Mouse (Mus musculus): ENCODE results near the gene Sbf1. TPM values are rescaled to one million over a fixed set of nuclear protein-coding genes. Genes with fewer than 3 reads are reported as not detected.

Sbf1 gene
- 86.3 to 141 TPM (median 130 TPM) in 3 replicates for total RNA-seq (2017)

- ATAC-seq (replicated peaks; ENCODE audit: insufficient number of reproducible peaks, low FRiP score, low TSS enrichment, poor library complexity, severe bottlenecking): peak; percentile 96
Measured at GRCm38 (mm10) chr15:89315190-89315731, at the start of gene Sbf1. TSS of gene Sbf1 (minus strand) at chr15:89315311.

- ATAC-seq (replicated peaks; ENCODE audit: insufficient number of reproducible peaks, low FRiP score, low TSS enrichment, poor library complexity, severe bottlenecking): no peak
Measured at GRCm38 (mm10) chr15:89363051-89363450, 47.9 kb upstream of the Sbf1 start.

- ATAC-seq (replicated peaks; ENCODE audit: insufficient number of reproducible peaks, low FRiP score, low TSS enrichment, poor library complexity, severe bottlenecking): no peak
Measured at GRCm38 (mm10) chr15:89358784-89359183, 43.7 kb upstream of the Sbf1 start.

- ATAC-seq (replicated peaks; ENCODE audit: insufficient number of reproducible peaks, low FRiP score, low TSS enrichment, poor library complexity, severe bottlenecking): no peak
Measured at GRCm38 (mm10) chr15:89356372-89356771, 41.3 kb upstream of the Sbf1 start.

GRCm38 (mm10) chr15:89355241-89356187, 40.4 kb upstream of the Sbf1 start, which contains the start of the genes Lmf2 and Ncaph2:
TSS of gene Lmf2 (minus strand) at chr15:89355659.
TSS of gene Ncaph2 (plus strand) at chr15:89355719.
- peak; percentile 88 for ATAC-seq (replicated peaks; ENCODE audit: insufficient number of reproducible peaks, low FRiP score, low TSS enrichment, poor library complexity, severe bottlenecking)

- ATAC-seq (replicated peaks; ENCODE audit: insufficient number of reproducible peaks, low FRiP score, low TSS enrichment, poor library complexity, severe bottlenecking): no peak
Measured at GRCm38 (mm10) chr15:89354455-89354854, 39.3 kb upstream of the Sbf1 start.

- ATAC-seq (replicated peaks; ENCODE audit: insufficient number of reproducible peaks, low FRiP score, low TSS enrichment, poor library complexity, severe bottlenecking): no peak
Measured at GRCm38 (mm10) chr15:89353837-89354236, 38.7 kb upstream of the Sbf1 start.

- no peak for ATAC-seq (replicated peaks; ENCODE audit: insufficient number of reproducible peaks, low FRiP score, low TSS enrichment, poor library complexity, severe bottlenecking)
Measured at GRCm38 (mm10) chr15:89352795-89353194, 37.7 kb upstream of the Sbf1 start.

- no peak for ATAC-seq (replicated peaks; ENCODE audit: insufficient number of reproducible peaks, low FRiP score, low TSS enrichment, poor library complexity, severe bottlenecking)
Measured at GRCm38 (mm10) chr15:89352054-89352453, 36.9 kb upstream of the Sbf1 start.

- no peak for ATAC-seq (replicated peaks; ENCODE audit: insufficient number of reproducible peaks, low FRiP score, low TSS enrichment, poor library complexity, severe bottlenecking)
Measured at GRCm38 (mm10) chr15:89351302-89351701, 36.2 kb upstream of the Sbf1 start.

- no peak for ATAC-seq (replicated peaks; ENCODE audit: insufficient number of reproducible peaks, low FRiP score, low TSS enrichment, poor library complexity, severe bottlenecking)
Measured at GRCm38 (mm10) chr15:89350447-89350846, 35.3 kb upstream of the Sbf1 start.

GRCm38 (mm10) chr15:89343325-89343724, 28.2 kb upstream of the Sbf1 start:
- ATAC-seq (replicated peaks; ENCODE audit: insufficient number of reproducible peaks, low FRiP score, low TSS enrichment, poor library complexity, severe bottlenecking): no peak

GRCm38 (mm10) chr15:89341678-89342077, 26.6 kb upstream of the Sbf1 start:
- ATAC-seq (replicated peaks; ENCODE audit: insufficient number of reproducible peaks, low FRiP score, low TSS enrichment, poor library complexity, severe bottlenecking): no peak

GRCm38 (mm10) chr15:89340136-89340535, 25.0 kb upstream of the Sbf1 start:
- ATAC-seq (replicated peaks; ENCODE audit: insufficient number of reproducible peaks, low FRiP score, low TSS enrichment, poor library complexity, severe bottlenecking): no peak

GRCm38 (mm10) chr15:89339696-89340095, 24.6 kb upstream of the Sbf1 start:
- no peak for ATAC-seq (replicated peaks; ENCODE audit: insufficient number of reproducible peaks, low FRiP score, low TSS enrichment, poor library complexity, severe bottlenecking)

- ATAC-seq (replicated peaks; ENCODE audit: insufficient number of reproducible peaks, low FRiP score, low TSS enrichment, poor library complexity, severe bottlenecking): no peak
Measured at GRCm38 (mm10) chr15:89336422-89336821, 21.3 kb upstream of the Sbf1 start.

- ATAC-seq (replicated peaks; ENCODE audit: insufficient number of reproducible peaks, low FRiP score, low TSS enrichment, poor library complexity, severe bottlenecking): no peak
Measured at GRCm38 (mm10) chr15:89334774-89335537, 19.8 kb upstream of the Sbf1 start.

- no peak for ATAC-seq (replicated peaks; ENCODE audit: insufficient number of reproducible peaks, low FRiP score, low TSS enrichment, poor library complexity, severe bottlenecking)
Measured at GRCm38 (mm10) chr15:89334271-89334670, 19.2 kb upstream of the Sbf1 start, which contains the start of gene Miox. TSS of gene Miox (plus strand) at chr15:89334398.

- ATAC-seq (replicated peaks; ENCODE audit: insufficient number of reproducible peaks, low FRiP score, low TSS enrichment, poor library complexity, severe bottlenecking): no peak
Measured at GRCm38 (mm10) chr15:89326441-89326840, 11.3 kb upstream of the Sbf1 start.

Data from monocyte, adult 5-6 weeks (primary cell).